Mouse (Mus musculus) urinary bladder, postnatal 10 days (tissue): Measurements from ENCODE around the gene Ap3b1.

Source experiments
- DNase-seq: peaks from one replicate; pipeline ENCODE4 v3.0.0; 2022; ENCODE audit warnings: low spot score

Gene Ap3b1

DNA sequence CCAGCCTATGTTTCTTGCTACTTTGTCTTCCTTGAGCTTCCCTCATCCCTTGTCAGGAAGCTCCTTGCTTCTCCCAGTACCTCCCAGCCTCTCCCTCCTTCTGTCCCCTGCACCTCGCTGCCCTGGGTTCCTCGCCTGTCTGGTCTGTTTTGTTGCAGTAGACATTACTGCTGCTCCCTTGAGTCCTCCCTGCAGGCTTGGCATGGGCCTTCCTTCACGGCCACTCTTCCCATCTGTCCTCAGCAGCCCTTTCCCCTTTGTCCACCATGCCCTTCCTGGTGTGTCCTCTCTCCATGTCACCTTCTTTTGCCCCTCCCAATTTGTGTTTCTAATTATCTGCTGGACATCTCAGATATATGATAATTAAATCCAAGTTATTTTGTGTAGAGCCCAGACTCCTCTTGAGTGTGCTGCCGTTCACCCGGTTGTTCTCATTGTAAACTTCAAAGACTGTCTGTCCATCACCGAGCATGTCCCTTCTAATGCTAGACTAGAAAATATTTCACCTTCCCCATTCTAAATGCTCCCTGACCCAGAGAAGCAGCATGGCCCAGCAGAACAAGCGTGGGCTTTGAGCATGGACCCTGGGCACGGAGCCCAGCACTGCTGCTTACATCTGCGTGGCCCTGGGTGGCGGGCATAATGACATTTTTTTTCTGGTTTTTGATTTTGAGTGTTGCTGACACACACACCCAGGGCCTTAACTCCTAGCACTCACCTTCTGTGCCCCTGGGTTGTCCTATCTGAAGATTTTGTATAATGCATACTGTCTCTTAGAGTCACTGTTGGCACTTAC, 181.3 kb downstream of the Ap3b1 start:
- DNase-seq: no peak

DNA sequence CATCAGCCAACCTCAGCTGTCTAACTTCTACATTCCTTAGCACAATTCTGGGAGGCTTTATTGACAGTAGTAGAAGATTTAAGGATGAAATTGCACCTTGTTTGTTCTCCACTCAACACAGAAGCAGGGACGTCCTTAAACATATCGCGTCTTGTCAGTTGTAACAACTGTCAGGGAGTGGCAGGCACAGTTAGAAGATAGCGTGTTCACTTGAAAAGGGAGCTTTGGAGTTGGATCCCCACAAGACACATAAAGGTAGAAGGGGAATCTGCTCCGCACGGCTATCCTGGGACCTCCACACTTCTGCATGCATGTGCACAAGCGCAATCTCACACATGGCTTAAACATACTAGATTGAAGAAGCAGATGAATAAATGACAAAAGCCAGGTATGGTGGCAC, 183.3 kb downstream of the Ap3b1 start:
- no peak for DNase-seq

DNA sequence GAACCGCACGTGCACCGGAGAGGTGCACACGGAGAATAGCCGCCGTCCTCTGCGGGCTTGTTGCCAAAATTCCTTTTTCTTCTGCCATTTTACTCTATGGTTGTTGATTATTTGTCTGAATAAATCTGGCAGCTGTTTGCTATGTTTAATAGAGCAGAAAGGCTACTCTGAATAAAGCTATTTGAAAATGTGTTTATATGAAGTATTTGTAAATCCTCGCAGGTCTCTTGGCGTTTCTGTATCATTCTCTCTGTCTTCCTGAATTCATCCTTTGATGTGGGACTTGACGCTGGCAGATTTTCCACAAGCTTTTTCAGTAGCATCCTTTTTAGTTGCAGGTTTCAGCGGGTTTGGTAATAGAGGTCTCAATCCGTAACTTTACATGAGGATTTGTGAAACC, 185.5 kb downstream of the Ap3b1 start:
- DNase-seq: no peak

DNA sequence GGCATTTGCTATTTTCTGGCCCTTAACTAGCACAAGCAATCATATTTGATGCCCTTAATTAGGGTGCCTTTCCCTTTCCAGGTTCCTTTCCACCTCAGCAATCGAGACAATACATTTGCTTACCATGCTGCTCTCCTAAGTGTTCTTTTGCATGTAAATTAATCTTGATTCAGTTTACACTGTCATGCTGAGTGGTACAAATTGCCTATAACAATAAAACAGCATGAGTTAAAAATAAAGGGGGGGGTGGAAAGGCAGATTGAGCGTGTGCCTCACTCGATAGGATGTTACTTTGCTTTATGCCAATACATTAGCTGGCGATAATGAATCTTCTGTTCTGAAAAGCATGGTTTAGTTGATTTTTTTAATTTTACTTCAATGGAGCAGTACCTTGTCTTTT, 187.0 kb downstream of the Ap3b1 start:
- no peak for DNase-seq

DNA sequence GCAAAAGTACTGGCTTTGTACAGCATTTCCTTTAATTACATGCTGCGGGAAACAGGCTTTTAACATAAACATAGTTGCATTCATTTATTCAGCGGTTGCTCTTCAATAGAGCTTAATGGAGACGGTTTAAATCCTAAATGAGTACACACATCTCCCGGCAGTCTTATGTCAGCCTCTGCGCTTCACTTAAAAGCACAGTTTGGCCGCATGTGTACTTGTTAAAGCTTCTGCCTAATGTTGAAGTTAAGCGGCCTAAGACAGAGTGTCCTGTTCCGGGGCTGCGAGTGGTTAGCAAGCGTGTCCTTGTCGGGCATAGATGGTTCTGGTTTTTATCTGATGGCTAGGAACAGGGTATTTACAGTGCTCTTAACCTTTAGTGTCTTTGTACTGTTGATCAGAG, 187.5 kb downstream of the Ap3b1 start:
- DNase-seq: no peak

DNA sequence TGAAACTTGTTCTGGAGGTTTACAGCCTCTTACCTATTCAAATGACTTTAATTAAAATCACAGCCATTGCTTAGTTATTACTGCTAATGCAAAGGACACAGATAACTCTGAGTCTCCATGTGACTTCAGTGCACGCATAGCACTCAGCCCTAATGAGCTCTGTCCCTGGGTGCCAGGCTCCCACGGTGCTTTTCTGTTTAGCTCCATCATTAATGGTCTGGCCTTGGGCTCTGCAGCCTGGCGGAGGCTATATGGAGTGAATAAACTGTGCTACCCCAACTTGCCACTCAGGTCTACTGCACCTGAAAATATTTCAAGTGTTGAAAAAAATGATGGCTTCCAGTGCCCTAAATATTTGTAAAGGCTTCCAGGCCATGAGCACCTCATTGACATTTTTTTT, 190.8 kb downstream of the Ap3b1 start:
- no peak for DNase-seq

GRCm38 (mm10) chr13:94550037-94550436, 191.3 kb downstream of the Ap3b1 start:
- no peak for DNase-seq

DNA sequence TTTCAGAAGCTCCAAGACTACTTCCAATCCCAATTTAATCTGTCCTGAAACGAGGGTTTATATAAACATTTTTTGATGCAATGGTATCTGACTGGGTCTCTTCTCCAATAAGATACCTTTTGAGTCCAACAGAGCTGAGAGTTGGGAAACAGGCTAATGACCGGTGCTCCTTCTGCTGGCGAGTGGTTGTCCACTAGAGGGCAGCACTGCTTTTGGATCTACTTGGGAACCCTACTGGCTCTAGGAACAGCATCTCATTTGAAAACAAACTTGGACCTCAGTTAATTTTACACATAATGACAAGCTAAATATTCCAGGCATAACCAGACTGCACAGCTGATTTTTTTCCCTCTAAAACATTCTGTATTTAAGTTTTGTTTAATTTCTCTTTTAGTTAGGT, 201.3 kb downstream of the Ap3b1 start:
- peak; percentile 36 for DNase-seq

GRCm38 (mm10) chr13:94560878-94561277, 202.1 kb downstream of the Ap3b1 start:
- no peak for DNase-seq

- no peak for DNase-seq
Observed at GRCm38 (mm10) chr13:94562652-94563339, 204.0 kb downstream of the Ap3b1 start.

DNA sequence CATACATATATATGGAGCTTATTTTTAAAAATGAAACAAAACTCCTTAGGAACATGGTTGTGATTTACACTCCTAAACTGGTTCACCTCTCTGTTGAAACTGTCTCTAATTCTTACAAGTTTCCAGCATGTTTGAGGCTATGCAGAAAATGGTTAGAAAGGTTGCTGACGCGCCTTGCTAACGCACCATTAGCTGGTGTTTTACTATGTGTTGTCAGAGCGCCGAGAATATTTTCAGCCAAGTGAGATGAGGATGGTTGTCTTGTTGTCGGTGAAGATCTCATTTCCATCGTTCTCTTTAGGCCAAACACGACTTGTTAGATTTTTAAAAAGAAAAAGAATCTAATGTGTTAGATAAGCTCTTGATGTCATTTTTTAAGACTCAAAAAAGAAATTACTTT, 205.1 kb downstream of the Ap3b1 start:
- DNase-seq: no peak

DNA sequence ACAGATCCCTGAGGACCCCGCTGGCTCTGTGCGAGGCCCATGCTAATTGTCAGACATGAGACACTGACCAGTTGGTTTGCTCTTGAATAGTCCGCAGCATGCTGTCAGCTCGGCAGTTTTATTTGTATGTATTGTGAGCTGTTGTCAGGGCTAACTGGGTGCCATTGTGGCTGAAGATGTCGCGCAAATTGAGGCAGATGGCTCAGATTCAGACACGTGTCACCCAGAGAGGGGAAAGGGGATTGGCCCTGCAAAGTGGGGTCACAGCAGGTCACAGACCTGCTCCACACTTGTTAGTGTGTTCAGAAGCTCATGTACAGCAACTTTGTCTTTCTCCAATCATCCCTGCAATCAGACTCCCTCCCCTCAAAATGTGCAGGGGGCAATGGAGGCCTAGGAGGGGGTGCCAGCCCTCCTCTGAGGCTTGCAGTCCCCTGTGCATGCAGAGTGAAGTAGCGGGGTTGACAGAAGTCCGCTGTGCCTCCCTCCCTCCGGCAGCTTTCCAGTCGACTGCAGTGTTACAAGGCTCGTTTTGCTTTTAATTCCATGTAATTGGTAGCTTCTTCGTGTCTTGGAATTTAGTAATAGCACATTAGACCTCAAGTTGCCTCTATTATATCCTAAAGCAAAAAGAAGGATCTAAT, 205.7 kb downstream of the Ap3b1 start:
- DNase-seq: no peak

DNA sequence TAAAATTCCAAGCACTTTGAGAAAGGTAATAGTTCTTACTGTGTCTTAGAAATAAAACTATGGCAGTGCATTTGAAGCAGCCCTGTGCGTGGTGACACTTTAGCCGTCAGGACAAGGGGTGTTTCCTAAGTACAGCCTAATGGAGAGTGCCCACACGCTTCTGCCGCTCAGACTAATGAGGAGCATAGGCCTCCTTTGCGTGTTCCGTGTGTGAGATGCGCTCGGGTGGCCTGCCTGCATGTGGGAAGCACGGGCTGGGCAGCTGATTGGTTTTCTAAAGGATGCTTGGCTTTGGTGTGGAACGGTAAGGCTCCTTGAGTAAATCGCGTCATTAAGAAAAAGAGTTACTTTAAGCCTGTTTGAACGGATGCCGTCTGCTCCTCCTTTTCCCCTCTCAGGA, 206.4 kb downstream of the Ap3b1 start:
- DNase-seq: no peak

- no peak for DNase-seq
Observed at GRCm38 (mm10) chr13:94565616-94566015, 206.9 kb downstream of the Ap3b1 start.

- DNase-seq: no peak
Observed at GRCm38 (mm10) chr13:94567739-94568138, 209.0 kb downstream of the Ap3b1 start.

DNA sequence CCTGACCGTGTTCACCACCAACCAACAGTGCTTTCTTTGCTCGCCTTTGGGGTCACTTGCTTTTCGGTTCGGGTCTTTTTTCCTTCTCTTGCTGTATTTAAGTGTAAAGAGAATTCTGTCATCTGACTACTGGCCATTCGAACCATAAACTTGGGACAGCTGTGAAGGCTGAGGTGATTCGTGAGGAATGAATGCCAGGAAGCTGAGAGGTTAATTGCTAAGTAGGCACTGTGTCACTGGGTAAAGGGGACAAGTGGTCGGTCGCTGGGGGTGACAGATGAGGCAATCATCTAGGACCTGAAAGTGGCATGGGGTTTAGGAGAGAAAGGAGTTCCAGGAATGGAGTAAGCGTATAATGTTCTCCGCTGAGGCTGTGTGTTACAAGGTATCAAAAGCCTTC, 212.2 kb downstream of the Ap3b1 start:
- DNase-seq: no peak

DNA sequence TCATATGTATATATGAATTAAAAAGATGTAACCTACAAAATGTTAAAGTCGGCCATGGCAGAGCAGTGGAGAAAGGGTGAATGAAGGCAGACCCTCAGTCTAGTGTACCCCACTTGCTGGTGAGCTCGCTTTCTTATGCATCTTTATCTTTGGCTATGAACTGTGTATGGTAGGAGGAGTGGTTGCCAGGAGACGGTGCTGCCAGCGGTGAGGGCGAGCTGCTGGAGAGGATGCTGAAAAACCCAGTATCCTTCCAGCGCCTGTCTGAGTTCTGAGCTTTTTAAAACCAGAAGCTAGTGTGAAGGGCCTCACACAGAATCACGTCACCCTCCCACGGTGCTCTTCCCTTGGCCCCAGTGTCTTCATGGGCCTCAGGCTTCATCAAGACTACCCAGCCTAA, 214.6 kb downstream of the Ap3b1 start:
- no peak for DNase-seq

DNA sequence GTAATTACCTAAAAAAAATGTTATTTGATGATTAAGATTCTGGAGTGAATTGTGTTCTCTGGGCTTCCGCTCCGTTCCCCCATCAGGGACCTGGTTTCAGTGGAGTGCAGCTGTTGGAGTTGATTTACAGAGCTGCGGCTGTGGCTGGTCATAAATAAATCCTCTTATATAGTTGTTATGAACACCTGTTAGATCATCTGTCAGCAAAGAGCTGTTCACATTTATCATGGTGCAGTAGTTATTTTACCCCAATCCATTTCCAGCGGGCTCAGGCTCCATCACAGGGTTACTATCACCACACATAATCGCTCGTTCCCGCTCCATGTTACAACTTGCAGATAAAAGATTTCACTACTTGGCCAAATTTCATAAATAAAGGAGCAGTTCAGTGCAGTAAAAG, 215.1 kb downstream of the Ap3b1 start:
- no peak for DNase-seq

DNA sequence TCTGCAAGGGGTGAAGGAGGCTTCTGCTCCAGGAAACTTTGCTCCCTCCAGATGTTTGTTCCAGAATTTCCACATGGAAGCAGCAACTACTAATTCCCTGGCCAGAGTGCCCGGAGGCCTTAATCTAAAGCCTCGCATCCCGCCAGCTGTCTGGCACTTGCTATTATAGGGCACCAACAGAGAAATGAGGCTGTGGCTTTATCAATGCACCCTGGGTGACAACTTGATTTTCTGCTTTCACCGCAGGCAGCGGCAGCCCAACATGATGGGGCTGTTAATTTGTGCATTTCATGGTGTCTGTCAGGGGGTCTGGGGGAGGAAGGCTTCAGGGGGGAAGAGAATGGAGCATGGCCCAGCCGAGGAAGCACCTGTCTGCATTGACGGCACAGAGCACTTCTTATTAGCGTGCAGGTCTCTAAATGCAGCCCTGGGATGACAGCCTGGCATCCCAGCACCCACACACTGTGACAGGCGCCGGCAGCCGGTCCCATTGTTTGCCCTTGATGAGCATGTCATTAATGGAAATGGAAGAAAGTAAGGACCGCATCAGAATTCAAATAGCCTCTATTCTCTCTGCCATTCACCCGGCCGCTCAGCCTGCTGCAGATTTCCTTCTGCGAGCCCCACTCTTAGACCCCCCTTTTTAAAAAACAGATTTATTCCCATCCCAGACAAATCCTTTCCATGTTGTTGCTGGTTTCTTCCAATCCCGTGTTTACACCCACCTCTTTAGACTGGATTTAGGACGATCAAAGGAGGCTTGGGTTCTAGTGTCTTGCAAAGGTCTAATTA, 217.0 kb downstream of the Ap3b1 start:
- DNase-seq: no peak

- no peak for DNase-seq
Observed at GRCm38 (mm10) chr13:94576399-94577176, 217.8 kb downstream of the Ap3b1 start.

- DNase-seq: no peak
Observed at GRCm38 (mm10) chr13:94577177-94577540, 218.4 kb downstream of the Ap3b1 start.

GRCm38 (mm10) chr13:94595289-94595688, 236.5 kb downstream of the Ap3b1 start:
- no peak for DNase-seq
